Mouse (Mus musculus) MEL (cell line): ENCODE data around the gene Cdh23.

Experiments
- CHD1 ChIP-seq: IDR thresholded peaks from 2 replicates; pipeline ENCODE4 v1.6.1; 2012; ENCODE audit warnings: low read depth, mild to moderate bottlenecking, inconsistent platforms, low read length, improper control_type of control experiment
- CHD2 ChIP-seq: IDR thresholded peaks from 2 replicates; pipeline ENCODE4 v1.6.1; 2011; ENCODE audit warnings: low read length, improper control_type of control experiment
- CTCF ChIP-seq, 3 experiments: IDR thresholded peaks in 2 of 3; conservative IDR thresholded peaks in 1 of 3; 2 replicates each; pipeline ENCODE4 v1.5.1; 2011 to 2012; ENCODE audit warnings: low read length in 3 of 3, low read depth in 2 of 3, mild to moderate bottlenecking in 2 of 3, improper control_type of control experiment in 1 of 3, inconsistent platforms in 1 of 3, mixed read lengths in 1 of 3, moderate library complexity in 1 of 3; ENCODE audit not compliant: control insufficient read depth in 1 of 3, insufficient read depth in 1 of 3, poor library complexity in 1 of 3, severe bottlenecking in 1 of 3
- EP300 ChIP-seq, 2 experiments: IDR thresholded peaks; 2 replicates each; pipeline ENCODE4 v1.6.1; 2011; ENCODE audit warnings: improper control_type of control experiment in 2 of 2, low read length in 2 of 2, low read depth in 1 of 2, mild to moderate bottlenecking in 1 of 2
- GATA1 ChIP-seq: IDR thresholded peaks from 2 replicates; pipeline ENCODE4 v1.6.1; 2011; ENCODE audit warnings: low read depth, low read length, improper control_type of control experiment
- MAX ChIP-seq: IDR thresholded peaks from 2 replicates; pipeline ENCODE4 v1.6.1; 2011; ENCODE audit warnings: low read length, improper control_type of control experiment
- NELFE ChIP-seq: IDR thresholded peaks from 2 replicates; pipeline ENCODE4 v1.6.1; 2011; ENCODE audit warnings: low read depth, low read length, improper control_type of control experiment
- NRF1 ChIP-seq: IDR thresholded peaks from 2 replicates; pipeline ENCODE4 v1.6.1; 2014; ENCODE audit warnings: low read depth, mild to moderate bottlenecking, inconsistent platforms, low read length, improper control_type of control experiment, moderate library complexity; ENCODE audit not compliant: poor library complexity, insufficient read depth, severe bottlenecking
- POLR2A ChIP-seq, 2 experiments: IDR thresholded peaks; 2 replicates each; pipeline ENCODE4 v1.6.1; 2011 to 2012; ENCODE audit warnings: low read length in 2 of 2, mild to moderate bottlenecking in 2 of 2, control low read depth in 1 of 2, improper control_type of control experiment in 1 of 2, low read depth in 1 of 2, moderate library complexity in 1 of 2; ENCODE audit not compliant: control insufficient read depth in 1 of 2, insufficient read depth in 1 of 2, poor library complexity in 1 of 2
- SMC3 ChIP-seq: IDR thresholded peaks from 2 replicates; pipeline ENCODE4 v1.6.1; 2011; ENCODE audit warnings: low read depth, low read length, improper control_type of control experiment
- ZNF384 ChIP-seq: IDR thresholded peaks from 2 replicates; pipeline ENCODE4 v1.6.1; 2012; ENCODE audit warnings: low read depth, mild to moderate bottlenecking, inconsistent platforms, low read length, improper control_type of control experiment

GRCm38 (mm10) chr10:60316166-60316565 lies 380.1 kb downstream of the Cdh23 start:
- TF ChIP-seq CTCF (IDR thresholded peaks at IDR 0.05 in 2 of 3, conservative IDR thresholded peaks at IDR 0.05 in 1 of 3; ENCODE audit: control insufficient read depth in 1 of 3, insufficient read depth in 1 of 3, low read depth in 2 of 3, low read length in 3 of 3, poor library complexity in 1 of 3, severe bottlenecking in 1 of 3) (no peak), MAX (no peak), SMC3 (no peak), ZNF384 (no peak), CHD1 (no peak), GATA1 (no peak), EP300 (IDR thresholded peaks at IDR 0.05; ENCODE audit: low read depth in 1 of 2, low read length in 2 of 2) (no peak), CHD2 (no peak), NELFE (no peak), POLR2A (IDR thresholded peaks at IDR 0.05; ENCODE audit: control insufficient read depth in 1 of 2, insufficient read depth in 1 of 2, low read depth in 1 of 2, low read length in 2 of 2, poor library complexity in 1 of 2) (no peak), NRF1 (no peak)
